Mouse (Mus musculus): Measurements from ENCODE around the gene Slc12a5. TPM values are rescaled to one million over a fixed set of nuclear protein-coding genes. Genes with fewer than 3 reads are reported as not detected.

Gene Slc12a5
- total and polyA plus RNA-seq, 3 experiments, result 0.50 to 1.3 TPM; not detected in 1

- Histone ChIP-seq H3K9ac (ENCODE audit: control insufficient read depth, low read depth, low read length, poor library complexity, severe bottlenecking) (peak overlapping the region; percentile 9; the same call in 1 of the 2 replicates), H3K9me3 (replicated peaks; ENCODE audit: insufficient read depth, low read length) (no peaks in the 10 kb centered on the region), H3K36me3 (ENCODE audit: control insufficient read depth in 1 of 2, insufficient read depth in 2 of 2, low read length in 2 of 2) (peaks cover 0 to 13% of the 10 kb centered on the region in 2 experiments; a peak in 2 of 4 replicates), H3K27ac (ENCODE audit: control insufficient read depth, low read depth, low read length) (peak overlapping the region; percentile 47; the same call in 1 of the 2 replicates), H3K79me2 (ENCODE audit: control insufficient read depth, insufficient read depth, low read length, poor library complexity) (no peaks in the 10 kb centered on the region), H3K27me3 (ENCODE audit: control insufficient read depth in 1 of 2, insufficient read depth in 2 of 2, low read length in 2 of 2) (no peaks in the 10 kb centered on the region; a peak in 2 of 4 replicates), H3K4me1 (ENCODE audit: control insufficient read depth in 1 of 2, insufficient read depth in 2 of 2, low read length in 2 of 2) (peaks cover 0 to 17% of the 10 kb centered on the region in 2 experiments), H3K4me3 (ENCODE audit: control insufficient read depth in 1 of 2, insufficient read depth in 1 of 2, low read depth in 2 of 2, low read length in 2 of 2) (0 out of 4 replicates have a peak overlapping the region, but pooled peaks of 1 of the 2 experiments have one; percentile 1)
- peak; percentile 17; the same call in 1 of the 2 replicates for TF ChIP-seq GATA1 (IDR thresholded peaks at IDR 0.05; ENCODE audit: low read depth, low read length)
- TF ChIP-seq ETS1 (IDR thresholded peaks at IDR 0.05; ENCODE audit: low read depth, low read length), result 0 out of 2 replicates have a peak, but pooled peaks have one; percentile 45
- peak; percentile 6 to 45; a peak in 3 of 4 replicates for TF ChIP-seq EP300 (IDR thresholded peaks at IDR 0.05; ENCODE audit: low read depth in 1 of 2, low read length in 2 of 2)
- 0 out of 2 replicates have a peak, but pooled peaks have one; percentile 43 for TF ChIP-seq HCFC1 (IDR thresholded peaks at IDR 0.05; ENCODE audit: low read depth, low read length)
- no peak for TF ChIP-seq CTCF (IDR thresholded peaks at IDR 0.05 in 2 of 3, conservative IDR thresholded peaks at IDR 0.05 in 1 of 3; ENCODE audit: control insufficient read depth in 1 of 3, insufficient read depth in 1 of 3, low read depth in 2 of 3, low read length in 3 of 3, poor library complexity in 1 of 3, severe bottlenecking in 1 of 3)
- no peak for TF ChIP-seq POLR2AphosphoS5 (IDR thresholded peaks at IDR 0.05; ENCODE audit: borderline replicate concordance, low read depth, low read length)
- no peak for TF ChIP-seq MYC (IDR thresholded peaks at IDR 0.05; ENCODE audit: low read depth, low read length)
- TF ChIP-seq CHD2 (IDR thresholded peaks at IDR 0.05; ENCODE audit: low read length), result peak; percentile 45
- TF ChIP-seq CHD1 (IDR thresholded peaks at IDR 0.05; ENCODE audit: low read depth, low read length), result no peak
- peak; percentile 86; the same call in 1 of the 2 replicates for TF ChIP-seq MAZ (IDR thresholded peaks at IDR 0.05; ENCODE audit: low read depth, low read length)
- 0 out of 2 replicates have a peak, but pooled peaks have one; percentile 10 for TF ChIP-seq RCOR1 (IDR thresholded peaks at IDR 0.05; ENCODE audit: low read depth, low read length)
- TF ChIP-seq ELF1 (IDR thresholded peaks at IDR 0.05; ENCODE audit: low read depth, low read length), result peak; percentile 48
- peak; percentile 82 for DNase-seq (ENCODE audit: low read depth, low spot score)
Measured at GRCm38 (mm10) chr2:164942692-164943290, 17.8 kb upstream of the Slc12a5 start.

- no peak for TF ChIP-seq UBTF (IDR thresholded peaks at IDR 0.05; ENCODE audit: borderline replicate concordance, insufficient read depth, low read depth, low read length)
- H3K9me3 ChIP-seq (replicated peaks; ENCODE audit: insufficient read depth, low read length), result no peaks in the 10 kb centered on the region
- H3K36me3 ChIP-seq (ENCODE audit: control insufficient read depth in 1 of 2, insufficient read depth in 2 of 2, low read length in 2 of 2), result peaks cover 0 to 9% of the 10 kb centered on the region in 2 experiments; a peak in 2 of 4 replicates
- H3K27me3 ChIP-seq (ENCODE audit: control insufficient read depth in 1 of 2, insufficient read depth in 2 of 2, low read length in 2 of 2), result no peaks in the 10 kb centered on the region; a peak in 2 of 4 replicates
- H3K79me2 ChIP-seq (ENCODE audit: control insufficient read depth, insufficient read depth, low read length, poor library complexity), result no peaks in the 10 kb centered on the region
- H3K4me3 ChIP-seq (ENCODE audit: control insufficient read depth in 1 of 2, insufficient read depth in 1 of 2, low read depth in 2 of 2, low read length in 2 of 2), result no peak overlapping the region
- no peak overlapping the region for H3K27ac ChIP-seq (ENCODE audit: control insufficient read depth, low read depth, low read length)
- H3K9ac ChIP-seq (ENCODE audit: control insufficient read depth, low read depth, low read length, poor library complexity, severe bottlenecking), result no peak overlapping the region
- no peak for DNase-seq (ENCODE audit: low read depth, low spot score)
- peaks cover 0 to 11% of the 10 kb centered on the region in 2 experiments; a peak in 3 of 4 replicates for H3K4me1 ChIP-seq (ENCODE audit: control insufficient read depth in 1 of 2, insufficient read depth in 2 of 2, low read length in 2 of 2)
Measured at GRCm38 (mm10) chr2:164947506-164947905, 13.1 kb upstream of the Slc12a5 start.

Measured in MEL (cell line).